Mouse (Mus musculus): ENCODE results near the gene Hes1.

- TF ChIP-seq CTCF (IDR thresholded peaks at IDR 0.05; ENCODE audit: insufficient read depth, low read depth, low read length) (no peak), POLR2A (IDR thresholded peaks at IDR 0.05; ENCODE audit: insufficient read depth, low read depth, low read length) (no peak)
Observed at GRCm38 (mm10) chr16:30081980-30082379, 17.8 kb downstream of the Hes1 start.
